Mouse (Mus musculus) brown adipose tissue, adult 24 weeks (tissue): ENCODE measurements around the gene Elp6. TPM values are rescaled to one million over a fixed set of nuclear protein-coding genes. Genes with fewer than 3 reads are reported as not detected.

Experiments used
- H3K27ac ChIP-seq: fragments of 200-500 bp; replicated peaks from 2 replicates; pipeline ENCODE4 v1.5.1; 2012; ENCODE audit warnings: low read depth, mild to moderate bottlenecking, low read length
- H3K4me1 ChIP-seq: fragments of 200-500 bp; 2 replicates; pipeline ENCODE4 v1.6.1; 2012; ENCODE audit warnings: low read length, mixed read lengths; ENCODE audit not compliant: control insufficient read depth, insufficient read depth, insufficient read length
- H3K4me3 ChIP-seq: fragments of 200-500 bp; 2 replicates; pipeline ENCODE4 v1.5.1; 2012; ENCODE audit warnings: low read depth, mild to moderate bottlenecking, low read length, moderate library complexity; ENCODE audit not compliant: insufficient read depth
- polyA plus RNA-seq: library from polyadenylated mRNA; stranded (reverse); fragments of >200 nt; gene quantifications from 2 replicates; pipeline ENCODE4 v1.2.4, GENCODE M21; 2012; ENCODE audit not compliant: missing spikeins, insufficient read depth, insufficient read length

The Elp6 gene
- polyA plus RNA-seq, 1 experiment, result 4.9 TPM

DNA sequence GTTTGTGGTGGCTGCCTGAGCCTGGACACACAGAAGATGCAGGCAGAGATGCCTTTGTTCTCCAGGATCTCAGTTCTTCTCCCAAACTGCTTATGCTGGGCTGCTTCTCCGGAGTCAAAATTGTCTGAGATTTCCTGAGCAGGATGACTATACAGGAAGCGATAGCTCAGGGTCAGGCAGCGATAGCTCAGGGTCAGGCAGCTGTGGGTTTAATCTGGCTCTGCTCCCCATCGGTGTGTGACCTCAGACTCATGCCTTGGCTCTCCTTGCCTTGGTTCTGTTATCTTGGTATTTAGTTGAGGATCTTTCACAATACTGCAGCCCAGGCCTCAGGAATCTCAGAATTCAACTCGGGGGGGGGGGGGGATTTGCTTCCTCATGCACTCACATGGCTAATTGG lies 61.8 kb downstream of the Elp6 start:
- no peak overlapping the region for H3K27ac ChIP-seq
- 0 out of 2 replicates have a peak, but pooled peaks cover 3% of the 10 kb centered on the region for H3K4me1 ChIP-seq
- H3K4me3 ChIP-seq, result no peak overlapping the region

GRCm38 (mm10) chr9:110369860-110370259 lies 64.9 kb downstream of the Elp6 start:
- H3K4me3 ChIP-seq, result no peak overlapping the region
- 0 out of 2 replicates have a peak, but pooled peaks cover 3% of the 10 kb centered on the region for H3K4me1 ChIP-seq
- H3K27ac ChIP-seq, result no peak overlapping the region

Other genes with a start within 250 kb of the Elp6 start
- gene Smarcc1, start 187.5 kb upstream of the Elp6 start, polyA plus RNA-seq, result 11.5 and 18.0 TPM in 2 replicates
- 32.4 and 35.7 TPM in 2 replicates for gene Dhx30, start 187.3 kb upstream of the Elp6 start, polyA plus RNA-seq
- 0.92 and 1.1 TPM in 2 replicates for gene Cspg5, start 61.4 kb upstream of the Elp6 start, polyA plus RNA-seq
- 14.6 and 18.7 TPM in 2 replicates for gene Scap, start 28.1 kb downstream of the Elp6 start, polyA plus RNA-seq
- gene Ptpn23, start 103.0 kb downstream of the Elp6 start, polyA plus RNA-seq, result 5.9 and 7.8 TPM in 2 replicates
- gene Ngp, start 114.6 kb downstream of the Elp6 start, polyA plus RNA-seq, result not detected in 2 replicates
- gene Klhl18, start 171.5 kb downstream of the Elp6 start, polyA plus RNA-seq, result 5.5 and 6.3 TPM in 2 replicates
- 0.40 and 0.54 TPM in 2 replicates for gene Kif9, start 171.8 kb downstream of the Elp6 start, polyA plus RNA-seq
- 16.3 and 31.6 TPM in 2 replicates for gene Setd2, start 227.4 kb downstream of the Elp6 start, polyA plus RNA-seq